Mouse (Mus musculus) erythroid progenitor cell, adult 5-6 weeks (primary cell): Measurements from ENCODE around the gene Camp. TPM values are rescaled to one million over a fixed set of nuclear protein-coding genes. Genes with fewer than 3 reads are reported as not detected.
A peak's percentile ranks its signal among the peaks of the same experiment; 100 is the strongest.

Experiments used
- ATAC-seq: replicated peaks from 2 replicates; pipeline ENCODE4 v1.8.0; 2016; ENCODE audit warnings: moderate number of reproducible peaks, mild to moderate bottlenecking, moderate TSS enrichment, inconsistent platforms; ENCODE audit not compliant: poor library complexity, low FRiP score, severe bottlenecking
- total RNA-seq, 2 experiments: library from RNA; stranded (forward) in 1 of 2; stranded (reverse) in 1 of 2; fragments of 150-400 nt in 1 of 2; fragments of 186-747, 209-891 nt in 1 of 2; gene quantifications; 2 replicates each; pipeline versions ENCODE4 v1.2.3 to v1.2.4; 2015 to 2017; ENCODE audit warnings: low replicate concordance in 2 of 2

Camp gene
- total RNA-seq (2015; ENCODE audit: low replicate concordance) (769 and 967 TPM in 2 replicates), total RNA-seq (2017; ENCODE audit: low replicate concordance) (327 and 371 TPM in 2 replicates)

DNA sequence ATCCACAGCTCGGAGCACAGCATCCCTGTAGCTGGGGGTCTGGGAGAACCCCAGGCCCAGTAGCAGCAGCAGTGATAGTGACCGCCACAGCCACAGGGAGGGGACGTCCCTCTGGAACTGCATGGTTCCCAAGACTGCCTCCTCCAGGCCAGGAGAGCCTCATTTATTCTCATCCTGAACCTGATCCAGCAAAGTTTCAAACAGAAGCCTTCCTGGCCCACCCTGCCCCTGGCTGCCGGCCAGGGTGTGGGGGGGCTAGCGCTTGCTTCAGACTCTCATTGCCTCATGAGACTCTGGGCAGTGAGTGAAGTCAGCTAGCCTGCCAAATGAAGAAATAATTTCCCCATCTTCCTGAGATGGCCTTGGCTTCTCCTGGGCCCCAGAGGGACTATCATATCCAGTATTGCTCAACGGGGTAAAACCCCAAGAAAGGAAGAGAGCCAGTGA is at the start of gene Camp:
Camp (minus strand) TSS at position 306 of the 447 bp plus-strand sequence.
- ATAC-seq, result no peak

DNA sequence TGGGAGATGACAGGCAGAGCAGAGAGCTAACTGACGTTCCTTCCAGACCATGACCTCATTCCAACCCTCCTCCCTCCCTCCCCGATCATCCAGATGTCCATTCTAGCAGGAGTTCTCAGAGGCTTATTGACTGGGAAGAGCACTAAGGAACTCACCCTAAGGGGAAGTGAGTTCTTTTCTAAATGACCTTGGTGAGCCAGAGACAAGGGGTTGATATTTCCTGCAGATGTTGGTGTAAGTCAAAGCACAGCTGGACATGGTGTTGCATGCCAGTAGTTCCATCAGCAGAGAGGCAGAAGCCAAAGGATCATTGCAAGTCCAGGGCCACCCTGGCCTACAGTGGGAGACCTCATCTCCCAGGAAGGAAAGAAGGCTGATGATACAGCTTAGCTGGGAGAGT is 48.6 kb upstream of the Camp start:
- ATAC-seq, result no peak

DNA sequence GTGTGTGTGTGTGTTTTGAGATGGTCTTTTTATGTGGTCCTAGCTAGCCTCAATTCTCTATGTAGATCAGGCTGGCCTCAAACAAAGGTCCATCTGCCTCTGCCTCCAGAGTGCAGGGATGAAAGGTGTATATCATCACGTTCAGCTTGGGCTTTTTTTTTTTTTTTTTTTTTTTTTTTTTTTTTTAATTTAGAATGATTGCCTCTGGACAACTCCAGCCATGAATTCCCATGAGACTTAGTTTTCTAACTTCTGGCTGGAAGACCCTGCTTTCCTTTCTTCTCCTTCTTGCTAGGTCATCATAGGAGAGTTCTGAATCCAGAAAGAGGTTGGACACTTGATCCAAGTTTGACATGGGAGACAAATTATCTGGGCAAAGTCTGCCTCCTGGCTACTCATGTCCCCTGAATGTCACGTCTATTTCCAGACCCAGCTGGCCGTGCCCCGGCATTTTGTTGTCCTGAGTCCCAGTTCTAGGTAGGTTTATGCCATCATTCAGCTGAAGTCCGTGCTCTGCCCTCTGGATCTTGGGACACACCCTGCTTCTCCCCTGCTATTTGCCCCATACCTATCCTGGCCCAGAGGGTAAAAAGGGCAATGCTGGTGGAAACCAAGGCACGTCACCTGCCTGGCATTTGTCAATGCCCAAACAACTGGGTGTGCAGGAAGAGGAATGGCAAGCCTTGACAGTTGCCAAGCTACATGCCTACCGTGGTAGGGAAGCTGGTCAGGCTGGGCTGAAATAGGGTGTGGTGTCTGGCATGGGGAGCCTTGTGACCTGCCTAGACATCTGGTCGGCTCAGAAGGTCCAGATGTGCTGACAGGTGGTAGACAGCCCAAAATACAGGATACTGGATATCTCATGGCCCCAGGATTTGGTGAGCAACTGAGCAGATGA is 47.1 kb upstream of the Camp start:
- no peak for ATAC-seq

DNA sequence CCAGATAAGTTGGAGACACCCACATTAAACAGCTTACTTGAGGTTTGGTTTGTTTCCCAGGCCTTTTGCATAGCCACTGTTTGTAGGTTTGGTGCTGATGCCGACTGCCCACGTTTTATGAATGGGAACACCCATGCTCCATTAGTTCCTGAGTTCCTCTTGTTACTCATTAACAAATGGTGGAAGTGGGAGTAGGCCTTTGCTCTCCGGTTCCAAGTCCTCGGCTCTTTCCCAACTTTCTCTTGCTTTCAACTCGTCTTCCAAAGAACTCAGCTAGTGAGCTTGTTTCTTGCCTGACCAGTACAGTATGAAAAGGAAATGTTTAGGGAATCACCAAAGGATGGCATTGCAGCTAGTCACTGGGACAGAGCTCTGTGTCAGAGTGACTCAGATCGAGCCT is 46.2 kb upstream of the Camp start:
- ATAC-seq, result no peak

DNA sequence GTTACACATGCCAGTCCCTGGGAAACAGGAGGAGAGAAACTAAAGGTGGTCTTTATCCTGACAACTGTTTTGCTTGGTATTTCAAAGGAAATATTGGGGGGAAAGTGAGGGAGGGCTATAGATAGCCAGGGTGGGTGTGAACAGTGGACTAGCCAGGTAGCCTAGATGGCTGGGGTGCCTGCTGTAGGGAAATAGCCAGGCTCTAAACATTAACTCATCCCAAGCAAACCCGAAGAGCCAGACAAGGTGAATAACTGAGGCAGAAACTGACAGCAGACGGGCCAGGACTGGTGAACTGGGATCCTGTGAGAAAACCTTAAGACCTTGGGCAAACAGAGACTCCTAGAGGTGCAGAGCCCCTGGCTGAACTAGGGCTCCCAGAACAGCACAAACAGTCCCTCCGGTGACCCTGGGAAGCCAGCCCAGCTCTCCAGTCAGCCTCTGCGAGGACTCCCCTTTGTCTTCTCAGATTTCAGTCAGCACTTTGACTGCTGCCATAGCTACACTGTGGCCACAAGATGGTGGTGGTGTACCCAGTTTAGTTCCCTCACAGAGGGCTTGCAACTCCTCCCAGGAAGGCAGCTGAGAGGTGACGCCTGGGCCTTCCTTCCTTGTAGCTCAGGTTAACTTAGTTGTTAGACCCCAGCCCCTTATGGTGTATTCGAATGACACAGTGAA is 45.1 kb upstream of the Camp start:
- no peak for ATAC-seq

DNA sequence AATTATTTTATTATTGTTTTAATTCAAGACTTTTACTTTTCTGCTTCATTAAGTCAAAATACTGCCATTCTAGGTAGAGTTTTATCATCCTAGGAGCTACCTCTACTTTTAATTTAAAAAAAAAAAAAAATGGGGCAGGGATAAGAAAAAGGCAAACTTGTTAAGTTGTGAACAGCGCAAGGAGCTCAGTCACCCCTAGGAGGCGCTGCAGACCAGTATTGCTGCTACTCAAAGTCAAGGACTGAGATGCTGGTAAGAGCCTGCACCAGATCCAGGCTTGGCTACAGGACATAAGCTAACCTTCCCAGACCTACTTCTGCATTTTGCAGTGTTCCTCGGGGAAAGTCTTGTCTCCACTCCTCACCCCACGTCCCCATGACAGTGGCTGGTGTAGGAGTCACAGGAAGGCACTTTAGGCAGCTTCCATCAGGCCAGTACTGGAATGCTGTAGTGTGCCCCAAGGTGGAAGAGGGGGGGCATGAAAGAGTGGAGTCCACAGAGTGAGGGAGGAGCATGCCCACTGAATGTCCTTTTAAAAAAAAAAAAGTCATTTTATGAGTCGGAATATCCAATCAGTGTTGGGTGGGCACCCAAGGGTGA is 43.3 kb upstream of the Camp start:
- peak; percentile 68 for ATAC-seq

DNA sequence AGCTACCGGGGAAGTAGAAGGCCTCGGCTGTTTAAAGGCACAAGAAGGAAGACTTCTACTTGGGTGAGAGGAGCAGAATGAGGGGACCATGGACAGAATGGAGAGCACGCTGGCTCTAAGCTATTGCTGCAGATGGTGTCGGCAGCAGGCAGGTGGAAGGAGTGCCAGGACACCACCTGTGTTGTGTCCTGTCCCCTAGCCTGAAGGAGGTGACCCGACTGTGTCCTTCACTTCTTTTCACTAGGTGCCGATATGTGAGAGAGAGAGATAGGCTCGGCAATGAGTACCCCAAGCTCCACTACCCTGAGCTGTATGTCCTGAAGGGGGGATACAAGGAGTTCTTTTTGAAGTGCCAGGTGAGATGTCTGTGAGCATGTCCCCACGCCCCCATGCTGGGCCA is 42.1 kb upstream of the Camp start:
- no peak for ATAC-seq

DNA sequence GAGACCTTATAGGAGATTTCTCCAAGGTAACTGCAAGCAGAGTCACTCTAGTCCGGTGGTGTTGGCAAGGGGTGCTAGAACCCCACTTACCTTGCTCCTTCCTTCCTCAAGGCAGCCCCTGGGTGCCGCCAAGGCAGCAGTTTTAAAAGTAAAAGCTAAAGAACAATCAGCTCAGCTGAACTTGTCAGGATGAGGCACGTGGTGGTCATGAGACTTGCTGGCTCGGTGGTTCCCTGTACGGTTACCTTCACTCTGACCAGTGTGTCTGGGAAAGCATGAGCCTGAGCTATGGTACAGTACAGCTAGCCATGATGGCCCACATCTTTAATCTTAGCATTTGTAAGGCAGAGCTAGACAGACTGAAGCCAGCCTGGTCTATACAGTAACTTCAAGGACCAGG is 37.9 kb upstream of the Camp start:
- ATAC-seq, result no peak

DNA sequence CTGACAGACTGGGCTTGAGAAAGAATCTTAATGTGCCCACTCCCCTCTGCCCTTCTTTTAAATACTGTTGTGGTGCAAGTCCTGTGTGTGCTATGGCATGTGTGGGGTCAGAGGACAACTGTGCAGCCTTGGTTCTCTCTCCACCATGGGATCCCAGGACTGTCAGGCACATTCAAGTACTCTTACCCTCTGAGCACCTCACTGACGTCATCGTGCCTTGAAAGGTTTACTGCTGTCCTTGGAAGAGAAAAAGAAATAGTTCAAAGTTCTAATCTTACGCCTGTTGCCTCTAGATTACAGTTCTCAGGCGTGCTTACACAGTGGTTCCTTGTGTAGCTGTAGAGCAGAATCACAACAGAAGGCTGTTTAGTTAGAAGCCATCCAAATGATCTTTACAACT is 36.8 kb upstream of the Camp start:
- ATAC-seq, result no peak

DNA sequence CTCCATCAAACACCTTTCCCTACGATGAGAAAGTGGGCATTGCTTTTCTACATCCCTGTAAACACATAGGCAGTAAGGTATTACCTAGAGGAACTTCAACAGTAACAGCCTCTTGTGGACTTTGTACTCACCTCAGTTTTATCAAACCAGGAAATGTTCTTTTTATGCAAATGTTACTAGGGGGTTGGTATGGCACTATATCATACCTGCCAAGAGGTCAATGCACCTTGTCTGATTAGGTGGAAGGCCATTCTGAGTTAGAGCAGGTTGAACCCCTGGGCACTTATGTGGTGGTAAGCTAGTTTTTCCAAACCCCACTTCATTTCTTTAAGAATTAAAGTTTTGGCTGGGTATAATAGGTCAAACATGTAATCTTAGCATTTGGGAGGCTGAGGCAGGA is 29.9 kb upstream of the Camp start:
- no peak for ATAC-seq

DNA sequence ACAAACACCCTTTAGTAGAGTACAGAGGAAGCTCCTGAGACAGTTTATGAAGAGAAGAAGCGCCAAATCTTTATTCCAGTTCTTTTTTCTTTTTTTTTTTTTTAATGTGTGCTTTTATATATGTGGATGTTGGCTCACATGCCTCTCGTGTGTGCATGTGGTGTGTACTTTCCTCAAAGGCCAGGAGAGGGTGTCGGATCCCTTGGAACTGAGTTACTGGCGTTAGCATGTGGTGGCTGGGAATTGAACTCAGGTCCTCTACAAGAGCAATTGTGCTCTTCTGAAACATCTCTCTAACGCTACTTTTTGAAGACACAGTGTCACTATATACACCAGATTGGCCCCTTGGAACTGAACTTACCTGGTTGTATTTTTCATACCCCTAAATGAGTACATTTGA is 28.2 kb upstream of the Camp start:
- ATAC-seq, result no peak

DNA sequence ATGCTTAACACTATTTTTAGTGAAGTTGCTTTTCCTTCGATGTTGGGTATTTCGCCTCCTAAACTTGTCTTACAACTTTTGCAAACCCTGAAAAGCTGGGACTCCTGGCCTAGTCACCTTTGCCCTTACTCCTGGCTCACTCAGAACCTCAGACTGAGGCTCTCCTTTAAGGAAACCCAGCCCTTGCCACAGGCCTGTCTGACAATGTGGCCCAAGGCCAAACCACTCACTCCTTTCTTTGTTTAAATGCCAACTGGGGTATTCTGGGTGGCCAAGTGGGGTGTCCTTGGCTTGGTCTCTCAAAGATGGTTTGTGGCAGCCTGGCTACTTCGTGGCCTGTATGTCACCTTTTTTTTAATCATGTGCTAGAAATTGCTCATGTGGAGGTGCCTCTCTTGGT is 27.3 kb upstream of the Camp start:
- ATAC-seq, result no peak

DNA sequence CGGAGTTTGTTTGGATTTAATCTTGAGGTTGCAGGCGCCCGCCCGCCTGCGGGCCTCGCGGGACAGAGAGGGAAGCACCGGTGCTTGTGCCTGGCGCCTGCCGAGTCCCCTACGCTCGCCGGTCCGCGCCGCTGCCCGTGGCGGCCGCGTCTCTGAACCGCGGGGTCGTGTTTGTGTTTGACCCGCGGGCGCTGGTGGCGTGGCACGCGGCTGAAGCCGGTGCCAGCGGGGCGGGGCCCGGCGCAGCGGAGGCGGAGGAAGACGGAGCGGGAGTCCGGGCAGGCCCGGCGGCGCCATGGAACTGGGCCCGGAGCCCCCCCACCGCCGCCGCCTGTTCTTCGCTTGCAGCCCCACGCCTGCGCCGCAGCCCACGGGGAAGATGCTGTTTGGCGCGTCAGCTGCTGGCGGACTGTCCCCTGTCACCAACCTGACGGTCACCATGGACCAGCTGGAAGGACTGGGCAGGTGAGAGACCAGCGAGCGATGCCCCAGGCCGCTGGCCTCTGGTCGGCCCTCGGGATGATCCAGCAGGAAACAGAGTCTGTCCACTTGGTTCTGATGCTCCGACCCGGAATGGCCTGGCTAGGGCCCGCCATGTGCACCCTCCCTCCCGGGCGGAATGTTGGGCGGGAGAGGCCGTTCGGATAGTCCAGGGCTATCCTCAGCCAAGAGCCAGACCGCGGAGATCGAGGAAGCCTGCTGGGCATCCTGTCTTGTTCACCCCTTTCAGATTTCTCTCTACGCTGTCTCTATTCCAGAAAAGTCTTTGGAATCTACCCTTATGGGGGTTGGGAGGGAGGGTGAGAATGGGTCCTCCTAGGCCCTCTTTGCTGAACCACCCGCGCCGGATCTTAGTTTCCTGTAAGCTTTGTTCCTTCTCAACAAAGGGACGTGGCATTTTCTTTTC is 26.5 kb upstream of the Camp start:
- peak; percentile 51 for ATAC-seq

DNA sequence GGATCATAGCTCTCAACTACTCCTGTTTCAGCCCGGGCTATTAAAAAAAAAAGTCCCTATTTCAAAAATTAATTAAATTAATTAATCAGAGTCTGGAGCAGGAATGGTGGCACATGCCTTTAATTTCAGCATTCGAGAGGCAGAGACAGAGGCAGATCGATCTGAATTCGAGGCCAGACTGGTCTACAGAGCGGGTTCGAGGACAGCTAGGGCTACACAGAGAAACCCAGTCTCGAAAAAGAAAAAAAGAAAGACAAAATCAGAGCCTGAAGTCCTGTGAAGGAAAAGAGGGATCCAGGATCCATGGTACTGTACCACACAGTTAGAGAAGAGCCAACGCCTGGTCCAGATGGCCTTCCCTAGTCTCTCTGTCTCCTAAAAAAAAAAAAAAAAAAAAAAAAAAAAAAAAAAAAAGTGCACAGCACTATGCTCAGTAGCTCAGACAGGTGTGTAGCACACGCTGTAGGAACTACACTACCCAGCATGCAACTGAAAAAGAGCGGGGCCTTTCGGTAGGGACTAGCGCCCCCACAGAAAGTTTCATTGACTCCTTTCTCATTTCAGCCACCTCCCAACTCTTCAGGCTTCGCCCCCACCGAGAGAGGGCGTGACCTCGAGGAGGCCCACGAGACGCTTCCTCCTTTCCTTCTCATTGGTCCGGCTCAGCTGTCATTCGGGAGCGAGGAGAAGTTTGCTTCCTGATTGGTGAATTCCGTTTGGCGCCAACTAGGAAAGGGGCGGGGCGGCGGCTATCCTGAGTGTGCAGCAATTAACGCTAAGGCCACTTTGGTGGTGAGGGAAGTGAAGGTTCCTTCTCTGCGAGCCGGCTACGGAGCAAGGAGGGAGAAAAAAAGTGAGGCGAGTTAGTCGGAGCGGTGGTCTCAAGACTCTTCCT is 25.6 kb upstream of the Camp start, which contains the start of gene Cdc25a:
Cdc25a (plus strand) TSS at position 783 of the 895 bp plus-strand sequence.
- peak; percentile 98 for ATAC-seq

DNA sequence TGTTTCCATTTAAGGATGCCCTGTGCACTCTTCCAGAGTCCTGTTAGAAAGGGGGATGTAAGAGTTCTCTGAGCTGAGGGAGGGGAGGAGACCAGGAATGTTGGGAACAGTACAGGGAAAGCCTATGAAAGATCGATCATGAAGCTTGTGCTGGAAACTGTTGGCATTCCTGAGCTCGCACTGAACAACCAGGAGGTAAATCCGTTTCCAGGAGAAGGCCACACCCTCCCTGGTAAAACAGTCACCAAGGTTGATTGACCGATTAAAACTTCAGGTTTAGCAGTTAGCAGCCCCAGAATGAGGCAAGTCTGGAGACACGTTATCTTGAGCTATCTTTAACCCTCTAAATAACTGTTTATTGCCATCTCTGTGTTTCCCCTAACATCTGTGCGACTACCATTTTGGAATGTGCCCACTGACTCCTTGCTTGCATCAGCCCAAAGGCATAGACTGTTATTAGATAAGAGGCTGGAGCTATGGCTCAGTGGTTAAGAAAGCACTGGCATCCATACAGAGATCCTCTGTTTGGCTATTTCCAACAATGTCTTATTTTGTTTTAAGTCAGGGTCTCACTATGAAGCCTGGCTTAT is 21.7 kb upstream of the Camp start:
- ATAC-seq, result no peak

DNA sequence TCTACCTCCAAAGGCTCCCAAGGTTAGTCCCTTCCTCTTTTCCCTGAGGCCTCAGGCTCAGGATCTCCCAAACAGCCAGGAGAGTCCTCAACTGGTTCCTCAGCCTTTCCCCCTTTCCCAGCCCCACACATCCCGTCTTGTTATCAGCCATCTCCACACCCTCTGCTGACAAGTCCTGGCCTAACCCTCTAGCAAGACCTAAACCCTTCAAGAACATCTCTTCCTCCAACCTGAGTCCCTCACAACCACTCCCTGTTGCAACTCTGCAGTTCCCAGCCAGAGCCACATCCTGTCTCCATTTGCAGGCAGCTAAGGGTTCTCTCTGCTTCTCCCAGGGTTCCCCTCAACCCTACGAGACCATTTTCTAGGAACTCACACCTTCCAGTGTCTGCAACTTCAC is 16.8 kb upstream of the Camp start:
- ATAC-seq, result no peak

DNA sequence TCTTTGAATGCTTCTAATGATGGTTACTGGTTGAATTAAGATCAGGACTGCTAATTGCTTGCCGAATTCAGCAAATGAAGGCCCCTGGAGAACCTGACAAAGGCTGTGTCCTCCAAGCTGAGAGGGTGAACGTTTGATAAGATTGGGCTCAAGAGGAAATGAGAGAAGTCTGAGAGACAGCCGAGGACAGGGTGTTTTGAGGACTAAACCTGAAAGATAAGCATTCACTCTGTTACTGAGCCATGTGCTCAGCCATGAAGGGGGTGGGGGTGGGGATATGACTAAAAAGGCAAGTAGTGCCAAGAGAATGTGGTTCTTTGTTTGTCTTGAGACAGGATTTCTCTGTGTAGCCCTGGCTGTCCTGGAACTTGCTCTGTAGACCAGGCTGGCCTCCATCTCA is 13.7 kb upstream of the Camp start:
- ATAC-seq, result no peak

DNA sequence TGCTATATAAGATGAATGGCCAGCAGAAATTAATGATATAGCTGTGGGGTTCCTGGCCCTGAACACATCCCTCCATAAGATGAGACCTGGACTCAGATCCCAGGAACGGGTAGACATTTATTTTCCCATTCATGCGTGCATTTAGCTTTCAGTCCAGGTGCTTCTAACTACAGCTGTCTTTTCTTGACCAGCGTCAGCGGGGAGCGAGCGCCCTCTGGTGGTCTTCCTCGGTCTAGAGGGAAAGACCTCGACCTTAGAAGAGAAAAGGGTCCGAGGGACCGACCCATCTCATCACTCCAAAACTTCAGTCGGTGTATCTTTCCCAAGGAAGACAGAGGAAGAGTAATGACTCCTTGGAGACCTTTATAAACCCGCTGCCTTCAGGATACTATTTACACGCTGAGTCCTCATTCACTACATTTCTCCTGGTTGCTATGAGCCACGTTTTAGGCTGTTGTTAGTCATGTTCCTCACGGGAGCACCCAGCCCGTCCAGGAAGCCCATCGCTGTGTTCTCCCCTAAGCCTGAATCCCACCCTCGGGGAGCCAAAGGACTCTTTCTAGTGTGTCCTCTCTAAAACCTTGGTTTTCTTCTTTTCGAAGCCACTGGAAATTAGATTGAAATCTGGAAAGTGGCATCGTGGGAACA is 13.1 kb upstream of the Camp start:
- ATAC-seq, result peak; percentile 84
